Mouse (Mus musculus) inflammation-experienced regulatory T-cells, adult 6 months (primary cell): ENCODE data around the gene BC003965. TPM values are rescaled to one million over a fixed set of nuclear protein-coding genes. Genes with fewer than 3 reads are reported as not detected.

Source experiments
- ATAC-seq: one replicate; pipeline ENCODE4 v1.8.0; 2017
- polyA plus RNA-seq, 3 experiments: library from polyadenylated mRNA; unstranded; fragments of 100-300 nt; shearing (Covaris generic); gene quantifications; one replicate each; pipeline ENCODE4 v1.2.1; 2017

The BC003965 gene
- 10 to 100 TPM; 12.9 to 16.3 (median 13.2) TPM for polyA plus RNA-seq

DNA sequence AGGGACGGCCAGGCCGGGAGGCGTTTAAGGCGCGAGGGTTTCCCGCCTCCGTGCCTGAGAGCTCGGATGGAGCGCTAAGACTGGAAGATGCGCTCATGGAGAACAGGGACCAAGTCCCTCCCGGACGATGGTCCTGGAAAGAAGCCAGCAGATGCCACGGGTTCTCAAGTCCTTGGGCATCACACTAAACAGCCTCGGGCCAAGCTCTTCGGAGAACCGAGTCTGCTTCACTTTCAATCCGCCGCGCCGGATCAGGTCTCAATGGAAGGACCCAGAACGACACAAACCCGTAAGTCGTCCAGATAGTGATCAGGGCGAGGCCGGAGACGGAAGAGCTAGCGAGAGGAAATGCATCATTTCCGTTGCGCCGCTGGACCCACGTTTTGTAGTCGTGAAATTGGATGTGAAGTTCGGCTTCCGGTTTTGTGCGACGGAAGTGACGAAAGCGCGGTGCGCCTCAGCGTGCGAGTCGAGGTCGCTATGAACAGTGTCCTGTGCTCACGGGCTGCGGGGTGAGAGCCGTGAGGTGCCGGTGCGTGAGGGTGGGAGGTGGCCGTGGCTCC lies at the start of gene BC003965:
TSS of gene BC003965 (plus strand) at position 426 of the 563 bp plus-strand sequence.
- peak; percentile 91 for ATAC-seq

- no peak for ATAC-seq
Observed at GRCm38 (mm10) chr17:25135622-25136021, 48.7 kb upstream of the BC003965 start.

DNA sequence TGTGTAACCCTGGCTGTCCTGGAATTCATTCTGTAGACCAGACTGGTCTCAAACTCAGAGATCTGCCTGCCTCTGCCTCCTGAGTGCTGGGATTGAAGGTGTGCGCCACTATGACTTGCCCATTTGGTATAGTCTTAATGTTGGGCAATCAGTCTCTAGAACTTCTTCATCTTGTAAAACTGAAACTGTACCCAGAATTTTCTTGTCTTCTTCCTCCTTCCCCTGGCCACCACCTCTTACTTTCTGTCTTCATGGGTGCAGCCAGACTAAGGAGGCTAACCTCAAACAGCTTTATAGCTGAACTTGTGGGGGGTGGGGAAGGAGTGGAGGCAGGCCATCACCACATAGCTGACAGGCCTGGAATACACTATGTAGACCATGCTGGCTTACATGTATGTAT lies 45.6 kb upstream of the BC003965 start:
- no peak for ATAC-seq

DNA sequence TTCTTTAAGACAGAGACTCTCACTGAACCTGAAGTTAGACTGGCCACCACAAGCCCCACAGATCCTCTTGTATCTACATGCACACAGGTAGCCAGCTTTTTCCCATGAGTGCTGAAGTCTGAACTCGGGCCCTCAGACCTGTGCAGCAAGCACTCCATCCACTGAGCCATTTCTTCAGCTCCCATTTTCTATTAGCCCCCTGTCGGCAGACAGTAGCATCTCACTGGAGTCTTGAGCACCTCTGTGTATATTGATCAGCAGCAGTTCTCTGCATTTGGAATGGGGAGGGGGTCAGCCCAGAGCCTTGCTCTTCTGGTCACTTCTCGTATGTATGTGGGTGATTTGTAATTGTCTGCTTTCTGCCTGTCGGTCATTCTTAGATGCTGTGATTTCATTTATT lies 44.4 kb upstream of the BC003965 start:
- no peak for ATAC-seq

GRCm38 (mm10) chr17:25162161-25162560 lies 22.2 kb upstream of the BC003965 start, which contains the start of gene Ccdc154:
Ccdc154 (plus strand) TSS chr17:25162461.
- no peak for ATAC-seq

DNA sequence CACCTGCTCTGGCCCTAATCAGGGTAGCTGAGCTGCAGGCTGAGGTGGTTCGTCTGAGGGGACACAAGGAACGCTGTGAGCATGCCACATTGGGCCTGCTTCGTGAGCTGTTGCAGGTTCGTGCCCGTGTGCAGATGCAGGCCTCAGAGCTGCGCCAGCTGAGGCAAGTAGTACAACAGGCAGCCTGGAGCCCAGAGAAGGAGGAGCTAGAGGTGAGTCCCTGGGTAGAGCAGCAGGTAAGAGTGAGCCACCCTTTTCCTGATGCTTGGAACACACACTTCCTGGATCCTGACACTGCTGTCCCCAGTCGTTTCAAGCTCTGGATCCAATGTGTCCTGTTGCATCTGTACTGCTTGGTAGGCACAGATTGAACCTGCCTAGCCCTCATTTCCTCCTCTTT lies 21.0 kb upstream of the BC003965 start:
- no peak for ATAC-seq

- no peak for ATAC-seq
Observed at GRCm38 (mm10) chr17:25164770-25165169, 19.6 kb upstream of the BC003965 start.

DNA sequence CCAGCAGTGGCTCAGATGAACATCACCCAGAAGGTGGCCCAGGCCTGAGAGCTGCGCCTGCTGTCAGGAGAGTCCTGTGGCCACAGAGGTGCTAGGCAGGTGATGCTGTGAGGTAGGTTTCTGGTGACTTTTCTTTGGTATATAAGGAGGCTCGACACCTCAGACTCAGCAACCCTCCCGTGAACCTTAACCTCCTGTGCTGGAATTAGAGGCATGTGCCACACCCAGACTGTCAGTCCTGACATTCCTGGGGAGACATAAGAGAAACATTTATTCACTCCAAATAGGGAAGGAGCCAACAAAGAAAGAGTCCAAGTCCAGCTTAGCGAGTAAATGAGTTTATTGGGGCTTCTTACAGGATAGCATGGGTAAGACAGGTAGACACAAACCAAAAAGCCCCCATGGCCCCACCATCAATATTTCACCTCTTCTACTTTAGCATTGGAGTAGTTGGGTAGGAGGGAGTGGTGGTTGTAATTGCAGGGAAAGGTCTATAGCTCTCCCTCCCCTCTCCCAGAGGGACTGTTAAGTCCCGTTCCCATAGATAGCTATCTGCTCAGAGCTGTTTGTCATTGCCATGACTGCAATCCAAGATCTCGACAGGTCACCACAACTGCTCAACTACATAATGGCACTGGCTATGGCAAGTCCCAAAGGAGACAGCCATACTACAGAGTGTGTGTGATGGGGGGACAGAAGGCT lies 18.2 kb upstream of the BC003965 start:
- no peak for ATAC-seq

DNA sequence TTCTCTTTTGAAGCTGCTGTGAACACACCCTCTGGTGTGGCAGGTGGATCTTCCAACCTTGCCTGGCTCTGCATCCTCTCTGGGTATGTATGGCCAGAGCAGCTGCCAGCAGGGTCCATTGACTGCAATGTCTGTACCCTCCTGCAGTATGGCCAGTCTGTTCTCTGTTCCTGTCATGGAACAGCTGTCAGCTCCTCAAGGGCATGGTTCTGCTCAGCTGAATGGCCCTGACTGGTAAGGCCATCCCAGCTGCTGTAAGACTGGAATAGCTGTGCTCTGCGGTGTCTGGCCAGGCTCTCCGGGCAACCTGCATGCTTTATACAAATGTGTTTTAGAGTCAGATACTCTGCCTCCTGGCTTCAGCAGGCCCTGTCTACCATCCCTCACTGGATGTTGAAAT lies 14.6 kb upstream of the BC003965 start:
- ATAC-seq = no peak

GRCm38 (mm10) chr17:25172558-25172957 lies 11.8 kb upstream of the BC003965 start:
- ATAC-seq = no peak

DNA sequence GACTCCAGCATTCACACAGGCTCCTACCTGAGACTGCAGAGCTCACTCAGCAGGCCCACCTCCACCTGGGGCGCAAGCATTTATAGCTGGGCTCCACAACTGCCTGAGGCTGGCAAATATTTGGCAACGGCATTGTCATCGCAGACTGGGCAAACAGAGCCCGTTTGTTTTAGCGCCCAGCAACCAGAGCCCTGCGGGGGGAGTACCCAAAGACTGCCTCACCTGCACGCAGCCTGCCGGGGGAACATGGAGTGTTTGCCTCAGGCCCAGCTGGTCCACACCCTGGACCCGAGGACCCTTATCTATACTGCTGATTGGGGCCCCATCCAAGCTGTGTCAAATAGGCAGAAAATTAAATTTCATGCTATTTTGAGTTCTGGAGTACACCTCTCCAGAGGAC lies 8.9 kb upstream of the BC003965 start, which contains the start of gene Gm38655:
TSS of gene Gm38655 (minus strand) at position 61 of the 400 bp plus-strand sequence.
- ATAC-seq = no peak

DNA sequence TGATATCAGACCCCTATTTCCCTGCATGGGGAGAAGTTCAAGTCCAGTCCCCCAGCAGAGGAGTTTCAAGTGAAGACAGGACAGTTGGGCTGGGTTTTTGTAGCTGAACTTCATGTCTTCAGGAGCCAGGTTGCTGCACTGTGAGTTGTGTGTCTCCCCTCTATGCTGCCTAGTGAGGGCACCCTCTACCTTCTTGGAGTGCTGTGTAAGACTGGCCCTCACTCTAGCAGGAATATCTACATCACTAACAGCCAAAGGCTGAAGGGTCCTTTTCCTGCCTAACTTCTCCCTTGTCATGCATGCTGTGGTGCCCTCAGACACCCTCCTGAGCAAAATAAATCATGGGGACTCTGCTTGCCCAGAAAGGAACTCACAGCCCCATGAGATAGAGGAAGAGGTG lies 1.1 kb upstream of the BC003965 start:
- ATAC-seq = no peak

DNA sequence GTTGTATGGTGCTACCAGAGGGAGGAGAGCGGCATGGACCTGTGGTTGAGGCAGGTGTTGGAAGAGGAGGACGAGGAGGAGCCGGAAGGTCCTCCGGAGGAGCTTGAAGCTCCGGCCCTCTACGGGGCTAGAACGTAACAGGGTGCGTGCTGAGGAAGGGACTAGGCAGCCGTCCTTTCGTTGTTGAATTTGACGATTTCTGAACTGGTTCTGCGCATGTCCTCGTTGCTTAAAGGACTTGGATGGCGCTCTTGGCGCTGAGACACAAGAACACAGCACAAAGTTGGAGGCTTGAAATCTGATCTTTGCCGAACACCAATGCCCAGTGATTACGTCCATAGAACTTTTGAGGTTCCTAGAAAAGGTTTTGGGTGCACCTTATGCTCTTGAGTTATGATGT lies 607 bp downstream of the BC003965 start:
- no peak for ATAC-seq

GRCm38 (mm10) chr17:25187784-25188149 lies 3.4 kb downstream of the BC003965 start:
- no peak for ATAC-seq

DNA sequence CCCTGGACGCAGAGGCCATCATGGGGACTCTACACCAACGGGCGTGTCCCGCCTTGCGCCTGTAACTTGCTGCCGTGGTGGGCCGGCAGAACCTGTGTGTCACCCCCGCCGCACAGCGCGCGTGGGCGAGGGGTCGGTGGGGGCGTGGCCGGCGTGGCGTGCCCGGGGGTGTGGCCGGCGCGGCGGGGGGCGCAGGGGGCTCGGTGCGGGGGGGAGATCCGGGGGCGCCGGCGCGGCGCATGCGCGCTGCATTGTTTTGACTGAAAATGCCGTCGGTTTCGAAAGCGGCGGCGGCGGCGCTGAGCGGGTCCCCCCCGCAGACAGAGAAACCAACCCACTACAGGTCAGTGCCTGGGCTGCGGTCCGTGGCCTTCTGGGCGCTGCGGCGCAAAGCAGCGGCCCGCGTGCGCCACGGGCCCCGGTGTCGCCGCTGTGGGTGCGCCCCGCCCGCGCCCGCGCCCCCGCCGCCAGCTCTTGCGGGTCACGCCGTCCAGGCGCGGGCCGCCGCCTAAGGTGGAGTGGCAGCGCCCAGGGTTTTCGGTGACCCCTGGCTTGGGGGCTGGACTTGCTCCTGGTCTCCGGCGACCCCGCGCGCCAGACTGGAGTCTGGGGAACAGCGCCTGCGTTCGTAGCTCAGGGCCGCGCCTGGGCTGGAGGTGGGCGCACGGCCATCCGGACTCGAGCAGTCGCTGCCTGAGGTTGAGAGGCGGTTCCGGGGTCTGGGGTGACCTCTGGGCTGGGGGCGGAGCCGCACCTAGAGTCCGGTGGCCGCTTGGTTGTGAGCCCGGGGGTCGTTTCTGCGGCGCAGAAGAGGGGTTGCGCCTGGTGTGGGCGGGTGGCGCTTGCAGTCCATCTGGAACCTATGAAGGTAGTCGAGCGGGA lies 4.0 kb downstream of the BC003965 start, which contains the start of gene Unkl:
TSS of gene Unkl (plus strand) at position 248 of the 882 bp plus-strand sequence.
- ATAC-seq = peak; percentile 20

DNA sequence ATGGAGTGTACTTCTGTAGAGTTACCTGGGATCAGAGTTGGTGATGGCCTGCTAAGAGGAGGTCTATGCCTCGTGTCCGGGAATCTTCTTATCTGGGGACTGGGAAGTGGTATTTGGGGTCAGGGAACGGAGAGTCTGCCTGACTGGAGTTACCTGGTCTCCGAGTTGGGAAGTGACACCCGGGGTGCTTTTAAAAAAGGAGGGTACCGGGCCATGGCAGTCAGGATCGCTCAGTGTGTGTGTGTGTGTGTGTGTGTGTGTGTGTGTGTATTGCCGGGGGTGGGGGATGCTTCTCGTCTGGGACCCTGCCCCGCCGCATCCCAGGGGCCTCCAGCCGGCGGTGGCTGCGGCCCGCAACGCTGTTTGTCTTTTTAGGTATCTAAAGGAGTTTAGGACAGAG lies 4.7 kb downstream of the BC003965 start:
- ATAC-seq = no peak

DNA sequence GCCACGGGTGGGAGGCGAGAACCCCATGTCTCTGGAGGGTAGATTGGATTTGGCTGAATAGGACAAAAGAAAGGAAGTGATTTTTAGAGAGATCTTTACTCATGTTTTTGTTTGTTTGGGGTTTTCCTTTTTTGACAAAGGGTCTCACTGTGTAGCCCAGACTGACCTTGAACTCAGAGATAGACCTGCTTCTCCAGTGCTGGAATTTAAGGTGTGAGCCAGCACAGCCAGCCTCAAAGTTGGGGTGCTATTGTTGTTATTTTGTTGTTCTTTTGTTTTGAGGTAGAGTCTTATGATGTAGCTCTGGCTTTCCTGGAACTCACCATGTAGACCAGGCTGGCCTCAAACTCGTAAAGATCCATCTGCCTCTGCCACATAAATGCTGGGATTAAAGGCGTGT lies 18.0 kb downstream of the BC003965 start:
- no peak for ATAC-seq

DNA sequence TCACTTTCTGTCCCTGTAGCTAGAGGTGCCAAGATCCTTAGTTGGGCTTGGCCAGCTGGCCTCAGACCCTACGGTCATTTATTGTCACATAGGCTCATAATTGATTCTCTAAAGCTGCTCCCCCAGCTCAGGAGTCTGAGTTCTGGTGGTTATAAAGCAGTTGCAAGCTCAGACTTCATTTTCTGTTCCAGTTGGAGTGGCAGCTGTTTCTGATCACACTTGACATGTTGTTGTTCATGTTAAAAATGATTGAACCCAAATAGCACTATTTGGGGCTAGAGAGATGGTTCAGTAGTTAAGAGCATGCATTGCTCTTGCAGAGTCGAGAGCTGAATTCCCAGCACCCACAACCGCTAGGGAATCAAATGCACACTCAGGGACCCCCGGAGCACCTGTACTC lies 25.7 kb downstream of the BC003965 start:
- ATAC-seq = no peak

DNA sequence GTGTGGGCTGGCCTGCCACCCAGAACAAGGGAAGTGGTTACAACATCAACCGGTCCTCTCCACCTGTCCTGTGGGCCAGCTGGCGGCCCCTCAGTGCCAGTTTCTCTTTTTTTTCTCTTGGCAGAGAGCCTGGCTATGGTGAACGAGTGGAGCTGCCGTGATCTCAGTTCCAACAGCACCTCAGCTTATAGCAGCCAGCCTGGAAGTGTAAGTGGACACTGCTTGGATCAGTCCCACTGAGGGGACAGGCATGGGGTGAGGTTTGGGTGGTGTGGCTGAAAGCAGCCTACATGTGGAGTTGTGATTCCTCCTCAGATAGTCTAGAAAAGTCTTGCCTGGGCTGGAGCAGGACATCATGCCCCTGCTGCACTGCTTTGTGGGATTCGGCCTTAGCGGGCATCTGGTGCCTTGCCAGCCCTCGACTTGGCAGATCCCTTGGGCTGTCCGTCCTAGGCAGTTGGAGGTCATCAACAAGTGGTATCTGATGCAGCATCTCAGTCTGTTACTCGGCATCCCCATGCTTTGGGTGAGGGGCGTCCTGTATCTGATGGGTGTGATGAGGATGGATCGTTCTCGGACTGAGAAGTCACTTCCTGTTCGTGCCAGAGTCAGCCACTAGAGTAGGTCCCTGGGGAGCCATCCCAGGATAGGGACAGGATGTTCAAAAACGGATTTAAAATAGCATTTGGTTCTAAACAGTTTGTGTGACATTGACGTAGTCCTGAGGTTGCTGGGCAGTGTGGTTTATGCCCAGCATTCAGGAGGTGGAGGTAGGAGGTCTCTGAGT lies 26.5 kb downstream of the BC003965 start:
- no peak for ATAC-seq

- no peak for ATAC-seq
Observed at GRCm38 (mm10) chr17:25211705-25212104, 27.4 kb downstream of the BC003965 start.

- no peak for ATAC-seq
Observed at GRCm38 (mm10) chr17:25215431-25215830, 31.1 kb downstream of the BC003965 start.

DNA sequence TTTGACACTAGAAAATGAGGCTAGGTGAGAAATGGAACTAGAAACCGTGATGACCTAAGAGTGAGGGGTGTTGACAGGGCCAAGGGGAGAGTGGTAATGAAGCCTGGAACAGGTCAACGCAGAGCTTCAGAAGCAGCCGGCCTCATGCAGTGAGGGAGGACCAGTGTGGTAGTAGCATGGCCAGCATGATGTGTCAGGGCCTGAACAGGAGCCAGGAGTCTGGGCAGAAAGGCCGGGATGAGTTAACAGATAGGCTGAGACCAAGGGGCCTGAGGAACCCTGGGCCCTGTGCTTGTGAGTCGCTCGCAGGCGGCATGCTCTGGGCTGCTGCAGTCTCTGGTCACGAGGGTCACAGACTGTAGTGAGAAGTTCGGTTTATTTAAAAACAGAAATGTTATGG lies 34.6 kb downstream of the BC003965 start:
- no peak for ATAC-seq
